Mouse (Mus musculus) liver, adult 2 months (tissue): Measurements from ENCODE around the gene Iqcn. TPM values are rescaled to one million over a fixed set of nuclear protein-coding genes. Genes with fewer than 3 reads are reported as not detected.
A peak's percentile ranks its signal among the peaks of the same experiment; 100 is the strongest.

Experiments used
- DNase-seq: peaks from one replicate; pipeline ENCODE4 v3.0.0-alpha.2; 2011; ENCODE audit warnings: low read depth, low spot score; ENCODE audit errors: extremely low read depth
- H3K27ac ChIP-seq: fragments of 200-500 bp; replicated peaks from 2 replicates; pipeline ENCODE4 v1.5.1; 2012; ENCODE audit warnings: low read depth, mild to moderate bottlenecking, control low read depth, inconsistent platforms, low read length; ENCODE audit not compliant: insufficient read depth
- H3K27me3 ChIP-seq: fragments of 200-500 bp; 2 replicates; pipeline ENCODE4 v1.6.1; 2012; ENCODE audit warnings: mild to moderate bottlenecking, moderate library complexity, low read length, inconsistent platforms; ENCODE audit not compliant: control insufficient read depth, insufficient read depth
- H3K36me3 ChIP-seq: fragments of 200-500 bp; 2 replicates; pipeline ENCODE4 v1.6.1; 2012; ENCODE audit warnings: low read length, inconsistent platforms; ENCODE audit not compliant: control insufficient read depth, insufficient read depth
- H3K4me1 ChIP-seq: fragments of 200-500 bp; 2 replicates; pipeline ENCODE4 v1.6.1; 2011; ENCODE audit warnings: low read length; ENCODE audit not compliant: control insufficient read depth, insufficient read depth
- H3K4me3 ChIP-seq: fragments of 200-500 bp; 2 replicates; pipeline ENCODE4 v1.5.1; 2011; ENCODE audit warnings: low read depth, mild to moderate bottlenecking, control low read depth, low read length, moderate library complexity; ENCODE audit not compliant: insufficient read depth
- H3K79me2 ChIP-seq: fragments of 200-500 bp; 2 replicates; pipeline ENCODE4 v1.6.1; 2012; ENCODE audit warnings: inconsistent platforms, mild to moderate bottlenecking, low read length, moderate library complexity; ENCODE audit not compliant: control insufficient read depth, insufficient read depth
- H3K9ac ChIP-seq: fragments of 200-500 bp; 2 replicates; pipeline ENCODE4 v1.6.1; 2012; ENCODE audit warnings: low read depth, mild to moderate bottlenecking, control low read depth, inconsistent platforms, low read length
- CTCF ChIP-seq: fragments of 200-500 bp; IDR thresholded peaks from 2 replicates; pipeline ENCODE4 v1.5.1; 2011; ENCODE audit warnings: low read depth, low read length, control low read depth
- POLR2A ChIP-seq: fragments of 200-500 bp; IDR thresholded peaks from 2 replicates; pipeline ENCODE4 v1.6.1; 2011; ENCODE audit warnings: low read length, control low read depth; ENCODE audit not compliant: insufficient read depth; ENCODE audit errors: extremely low read depth
- WGBS: fragments of 180-500 bp; shearing (Covaris S2); methylation state at CpG from one replicate; pipeline ENCODE4 v1.1.7; 2018; 5-methylcytosine and 5-hydroxymethylcytosine counted together
- polyA plus RNA-seq: library from polyadenylated mRNA; depleted of rRNA; stranded (reverse); fragments of >200 nt; gene quantifications from 2 replicates; pipeline ENCODE4 v1.2.3, GENCODE M21; 2012
- total RNA-seq: library from RNA; depleted of rRNA; stranded (reverse); fragments of >200 nt; gene quantifications from 2 replicates; pipeline ENCODE4 v1.2.3, GENCODE M21; 2014

Iqcn gene
- total and polyA plus RNA-seq, 2 experiments, result not detected

DNA sequence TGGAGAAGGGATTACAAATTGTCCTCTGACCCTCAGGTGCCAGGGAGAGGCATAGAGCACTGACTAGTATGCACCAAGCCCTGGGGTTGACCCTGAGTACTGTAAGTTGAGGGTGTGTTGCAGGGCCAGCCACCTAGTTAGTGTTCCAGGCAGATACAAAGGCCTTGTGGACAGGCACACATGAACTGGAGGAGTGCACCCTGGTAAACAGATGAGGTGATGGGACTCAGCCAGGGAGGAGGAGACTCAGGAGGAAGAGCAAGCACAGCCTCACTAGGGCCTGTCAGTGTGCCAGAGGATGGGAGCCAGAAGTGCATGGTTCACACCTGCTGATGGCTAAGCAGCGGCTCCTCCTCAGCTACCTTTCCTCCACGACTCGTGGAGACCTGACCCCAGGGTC is 23.2 kb upstream of the Iqcn start:
- Histone ChIP-seq H3K36me3 (no peaks in the 10 kb centered on the region), H3K4me3 (no peak overlapping the region), H3K79me2 (no peaks in the 10 kb centered on the region), H3K27ac (peak overlapping the region; percentile 80), H3K4me1 (peaks cover 16% of the 10 kb centered on the region), H3K27me3 (no peaks in the 10 kb centered on the region), H3K9ac (peak overlapping the region; percentile 21; the same call in 1 of the 2 replicates)
- peak; percentile 100 for DNase-seq
- no peak for TF ChIP-seq CTCF
- no peak for TF ChIP-seq POLR2A
- 15% methylated on average over 3 of the region's 3 CpGs for WGBS

DNA sequence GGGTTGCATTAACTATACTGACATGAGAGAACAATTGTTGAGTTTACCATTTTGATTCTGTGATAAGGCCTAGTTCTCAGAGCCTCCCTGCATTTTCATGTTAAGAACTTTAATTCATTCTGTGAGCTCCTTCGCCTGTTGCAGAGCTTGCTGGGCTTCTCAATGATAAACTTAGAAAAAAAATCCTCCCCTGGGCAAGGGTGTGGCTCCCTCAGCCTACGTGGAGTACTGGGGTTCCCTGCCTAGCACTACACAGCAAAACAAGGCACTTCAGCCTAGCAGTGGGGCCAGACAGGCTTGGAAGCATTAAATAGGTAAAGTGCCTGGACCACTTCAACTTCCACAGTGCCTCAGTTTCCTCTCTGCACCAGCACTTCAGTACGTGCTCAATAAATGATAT is 21.8 kb upstream of the Iqcn start:
- 91% methylated on average over 3 of the region's 3 CpGs for WGBS
- TF ChIP-seq POLR2A, result no peak
- TF ChIP-seq CTCF, result no peak
- no peaks in the 10 kb centered on the region for H3K27me3 ChIP-seq
- no peaks in the 10 kb centered on the region for H3K36me3 ChIP-seq
- no peak overlapping the region for H3K27ac ChIP-seq
- H3K9ac ChIP-seq, result no peak overlapping the region
- H3K4me1 ChIP-seq, result peaks cover 16% of the 10 kb centered on the region
- no peak for DNase-seq
- H3K4me3 ChIP-seq, result no peak overlapping the region
- no peaks in the 10 kb centered on the region for H3K79me2 ChIP-seq

DNA sequence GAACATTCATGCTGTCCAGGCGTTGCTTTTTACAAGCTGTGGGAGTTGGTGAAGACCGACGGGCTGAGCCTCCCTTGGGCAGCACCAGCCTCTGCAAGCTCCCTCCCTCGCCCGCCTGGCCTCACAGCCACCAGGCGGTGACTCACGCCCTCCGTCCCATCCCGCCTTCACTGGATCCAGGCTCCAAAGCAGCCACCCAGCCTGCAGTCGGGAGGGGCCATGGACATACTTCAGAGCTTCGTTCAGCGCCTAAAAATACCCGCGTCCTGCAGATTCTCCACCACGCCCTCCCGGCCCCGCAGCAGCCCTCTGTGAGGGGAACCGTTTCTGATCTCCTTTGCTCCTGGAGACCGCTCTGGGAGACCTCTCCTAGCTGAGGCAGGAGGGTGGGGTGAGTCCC is 21.1 kb upstream of the Iqcn start:
- Histone ChIP-seq H3K79me2 (no peaks in the 10 kb centered on the region), H3K27ac (no peak overlapping the region), H3K4me1 (peaks cover 17% of the 10 kb centered on the region), H3K27me3 (no peaks in the 10 kb centered on the region), H3K36me3 (no peaks in the 10 kb centered on the region), H3K9ac (no peak overlapping the region), H3K4me3 (no peak overlapping the region)
- 70% methylated on average over 19 of the region's 19 CpGs for WGBS
- TF ChIP-seq POLR2A, result no peak
- TF ChIP-seq CTCF, result no peak
- no peak for DNase-seq

DNA sequence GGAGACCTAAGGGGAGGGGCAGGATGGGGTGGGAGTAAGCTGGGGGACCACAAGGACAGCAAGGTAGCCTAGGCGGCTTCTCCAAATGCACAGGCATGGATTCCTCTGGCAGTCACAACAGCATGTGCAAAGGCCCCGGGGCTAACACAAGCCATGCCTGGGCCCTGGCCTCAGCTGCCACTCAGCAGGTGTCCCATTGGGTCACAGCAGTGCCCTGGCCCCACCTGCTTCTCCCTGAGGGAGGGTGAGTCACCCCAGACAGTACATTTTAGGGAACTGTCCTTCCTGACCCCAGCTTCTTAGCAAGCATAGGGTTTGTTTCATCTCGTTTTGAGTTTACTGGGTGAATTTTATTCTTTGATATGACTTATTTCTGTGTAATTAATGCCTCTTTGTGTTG is 20.6 kb upstream of the Iqcn start:
- Histone ChIP-seq H3K36me3 (no peaks in the 10 kb centered on the region), H3K4me1 (peaks cover 21% of the 10 kb centered on the region), H3K4me3 (no peak overlapping the region), H3K27me3 (no peaks in the 10 kb centered on the region), H3K79me2 (no peaks in the 10 kb centered on the region), H3K9ac (no peak overlapping the region), H3K27ac (no peak overlapping the region)
- 80% methylated on average over 3 of the region's 3 CpGs for WGBS
- DNase-seq, result no peak
- TF ChIP-seq CTCF, result no peak
- TF ChIP-seq POLR2A, result no peak

DNA sequence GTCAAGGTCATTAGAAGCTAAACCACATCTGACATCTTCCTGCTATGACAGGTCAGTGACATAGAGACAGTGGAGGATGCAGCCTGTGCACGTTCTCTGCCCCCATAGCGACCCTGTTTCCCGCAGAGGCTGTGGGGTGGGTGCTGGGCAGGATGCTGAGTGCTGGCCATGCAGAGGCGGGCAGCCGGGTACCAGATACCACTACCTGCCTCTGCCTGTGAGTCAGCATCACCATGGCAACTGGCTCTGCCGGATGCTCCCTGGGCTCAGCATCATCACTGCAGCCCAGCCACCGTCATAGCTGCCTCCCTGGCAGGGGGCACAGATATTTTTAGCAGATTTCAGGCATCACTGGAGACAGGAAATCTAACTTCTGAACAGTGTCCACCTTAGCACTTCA is 19.0 kb upstream of the Iqcn start:
- Histone ChIP-seq H3K4me3 (no peak overlapping the region), H3K9ac (no peak overlapping the region), H3K27me3 (no peaks in the 10 kb centered on the region), H3K27ac (no peak overlapping the region), H3K79me2 (no peaks in the 10 kb centered on the region), H3K36me3 (no peaks in the 10 kb centered on the region), H3K4me1 (peaks cover 18% of the 10 kb centered on the region)
- no peak for DNase-seq
- 55% methylated on average over 7 of the region's 7 CpGs for WGBS
- TF ChIP-seq POLR2A, result no peak
- TF ChIP-seq CTCF, result no peak

DNA sequence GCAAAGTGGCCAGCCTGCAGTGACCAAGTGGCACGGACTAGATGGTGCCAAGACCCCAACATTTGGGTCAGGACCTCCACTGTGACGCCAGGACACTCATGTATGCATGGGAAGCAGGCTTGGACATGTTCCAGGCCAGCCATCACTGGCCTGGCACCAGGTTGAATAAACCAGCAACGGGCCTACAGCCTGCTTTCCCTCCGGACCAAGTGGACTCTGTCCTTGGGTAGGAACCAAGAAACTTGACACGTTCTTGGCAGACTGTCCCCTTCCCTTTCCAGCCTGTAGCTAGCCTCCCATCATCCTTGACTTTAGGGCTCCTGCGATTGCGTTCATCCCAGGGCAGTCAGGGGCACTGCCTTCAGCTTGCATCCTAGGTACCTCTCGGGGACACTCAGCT is 15.7 kb upstream of the Iqcn start:
- Histone ChIP-seq H3K9ac (0 out of 2 replicates have a peak overlapping the region, but pooled peaks have one; percentile 1), H3K36me3 (no peaks in the 10 kb centered on the region), H3K27ac (peak overlapping the region; percentile 30), H3K4me3 (no peak overlapping the region), H3K4me1 (peaks cover 14% of the 10 kb centered on the region), H3K27me3 (no peaks in the 10 kb centered on the region), H3K79me2 (no peaks in the 10 kb centered on the region)
- DNase-seq, result peak; percentile 94
- WGBS, result 13% methylated on average over 8 of the region's 8 CpGs
- TF ChIP-seq CTCF, result no peak
- TF ChIP-seq POLR2A, result no peak
